Mouse (Mus musculus) G1E (cell line): Measurements from ENCODE around the gene Rdh5. TPM values are rescaled to one million over a fixed set of nuclear protein-coding genes. Genes with fewer than 3 reads are reported as not detected.

Experiments
- ATAC-seq: 2 replicates; pipeline ENCODE4 v1.8.0; 2016; ENCODE audit warnings: mild to moderate bottlenecking; ENCODE audit not compliant: insufficient number of reproducible peaks, poor library complexity, low FRiP score, severe bottlenecking; ENCODE audit errors: extremely low read depth
- DNase-seq: peaks from one replicate; pipeline ENCODE4 v3.0.0; 2012; ENCODE audit warnings: low spot score
- H3K27me3 ChIP-seq: 2 replicates; pipeline ENCODE4 v1.6.1; 2012; ENCODE audit warnings: mild to moderate bottlenecking, low read length, inconsistent platforms; ENCODE audit not compliant: insufficient read depth
- H3K36me3 ChIP-seq: replicated peaks from 2 replicates; pipeline ENCODE3; 2012; ENCODE audit warnings: mild to moderate bottlenecking, inconsistent platforms
- H3K4me1 ChIP-seq: 2 replicates; pipeline ENCODE4 v1.6.1; 2012; ENCODE audit warnings: low read depth, low read length, inconsistent platforms, mixed read lengths; ENCODE audit not compliant: insufficient read depth
- H3K4me3 ChIP-seq: 2 replicates; pipeline ENCODE4 v1.5.1; 2012; ENCODE audit warnings: low read depth, mild to moderate bottlenecking, inconsistent platforms, low read length, moderate library complexity, mixed read lengths
- H3K9me3 ChIP-seq: replicated peaks from 2 replicates; pipeline ENCODE4 v1.6.1; 2012; ENCODE audit warnings: inconsistent platforms
- CTCF ChIP-seq: IDR thresholded peaks from 2 replicates; pipeline ENCODE4 v1.5.1; 2012; ENCODE audit warnings: low read depth, low read length, inconsistent platforms, mixed read lengths
- GATA1 ChIP-seq: IDR thresholded peaks from 2 replicates; pipeline ENCODE4 v1.6.1; 2012; ENCODE audit warnings: borderline replicate concordance, low read length, inconsistent platforms, mixed read lengths
- GATA2 ChIP-seq: IDR thresholded peaks from 2 replicates; pipeline ENCODE4 v1.6.1; 2012; ENCODE audit warnings: low read depth, low read length, inconsistent platforms, borderline replicate concordance
- POLR2AphosphoS5 ChIP-seq: IDR thresholded peaks from 2 replicates; pipeline ENCODE4 v1.6.1; 2012; ENCODE audit warnings: low read depth, low read length, inconsistent platforms; ENCODE audit not compliant: insufficient replicate concordance
- TAL1 ChIP-seq: conservative IDR thresholded peaks from 2 replicates; pipeline ENCODE4 v1.6.1; 2012; ENCODE audit warnings: low read depth, low read length, inconsistent platforms, mixed read lengths
- polyA plus RNA-seq: library from polyadenylated mRNA; stranded (reverse); fragments of >175 nt; gene quantifications from 2 replicates; pipeline ENCODE4 v1.2.3, GENCODE M21; 2012
- total RNA-seq, 2 experiments: library from RNA; stranded (forward) in 1 of 2; stranded (reverse) in 1 of 2; fragments of 200-1000 nt in 1 of 2; fragments of >200 nt in 1 of 2; fragmentation: Nextera tagmentation in 1 of 2; gene quantifications; 2 replicates each; pipeline ENCODE4 v1.2.3; 2014 to 2017

Gene Rdh5
- total and polyA plus RNA-seq, 3 experiments = 1.2 to 7.1 (median 2.6) TPM

GRCm38 (mm10) chr10:128960142-128960541, 37.5 kb upstream of the Rdh5 start:
- DNase-seq = no peak
- peaks cover 19% of the 10 kb centered on the region for H3K27me3 ChIP-seq
- no peaks in the 10 kb centered on the region for H3K36me3 ChIP-seq
- TF ChIP-seq GATA1 (no peak), TAL1 (no peak), CTCF (no peak), GATA2 (no peak), POLR2AphosphoS5 (no peak)
- no peak for ATAC-seq
- H3K4me3 ChIP-seq = no peak overlapping the region
- no peaks in the 10 kb centered on the region for H3K4me1 ChIP-seq
- H3K9me3 ChIP-seq = no peaks in the 10 kb centered on the region

GRCm38 (mm10) chr10:128958340-128958739, 35.7 kb upstream of the Rdh5 start:
- TF ChIP-seq TAL1 = no peak
- TF ChIP-seq CTCF = no peak
- no peak for TF ChIP-seq GATA1
- no peak for TF ChIP-seq GATA2
- TF ChIP-seq POLR2AphosphoS5 = no peak
- Histone ChIP-seq H3K4me3 (no peak overlapping the region), H3K9me3 (no peaks in the 10 kb centered on the region), H3K36me3 (no peaks in the 10 kb centered on the region), H3K4me1 (no peaks in the 10 kb centered on the region), H3K27me3 (peaks cover 25% of the 10 kb centered on the region)
- ATAC-seq (no peak), DNase-seq (no peak)

DNA sequence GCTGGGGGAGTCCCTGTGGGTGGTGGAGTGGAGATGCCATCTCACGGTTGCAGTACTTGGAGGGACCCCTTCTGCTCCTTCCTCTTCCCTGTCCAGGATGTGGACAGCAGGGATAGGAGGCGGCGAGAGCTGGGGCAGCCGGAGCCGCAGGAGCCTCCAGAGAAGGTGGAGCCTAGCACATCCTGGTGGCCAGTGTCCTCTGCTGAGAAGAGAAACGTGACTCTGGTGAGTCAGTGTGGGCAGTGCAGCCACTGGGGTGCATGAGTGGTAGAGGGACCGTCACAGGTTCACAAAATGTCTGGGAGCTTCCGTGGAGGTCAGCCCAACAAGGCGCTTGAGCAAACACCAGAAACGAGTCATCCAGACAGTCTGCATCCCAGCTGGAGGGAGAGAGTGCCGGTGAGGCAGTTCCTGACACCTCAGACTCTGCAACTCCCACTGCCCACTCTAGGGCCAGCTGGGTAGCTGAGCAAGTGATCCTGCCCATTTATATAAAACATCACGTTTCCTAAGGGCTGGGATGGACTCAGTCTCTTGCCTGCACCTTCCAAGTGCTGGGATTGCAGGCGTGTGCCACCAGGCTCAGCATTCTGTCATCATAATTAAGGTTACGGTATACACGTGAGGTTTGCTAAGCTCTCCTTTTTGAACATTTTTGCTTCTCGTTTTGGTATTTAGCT, 27.7 kb upstream of the Rdh5 start:
- Histone ChIP-seq H3K27me3 (peaks cover 11% of the 10 kb centered on the region), H3K4me3 (no peak overlapping the region), H3K9me3 (no peaks in the 10 kb centered on the region), H3K36me3 (no peaks in the 10 kb centered on the region), H3K4me1 (no peaks in the 10 kb centered on the region)
- DNase-seq (no peak), ATAC-seq (no peak)
- TF ChIP-seq GATA1 (no peak), TAL1 (no peak)

GRCm38 (mm10) chr10:128947496-128947895, 24.8 kb upstream of the Rdh5 start:
- ATAC-seq = no peak

GRCm38 (mm10) chr10:128945675-128946074, 23.0 kb upstream of the Rdh5 start:
- Histone ChIP-seq H3K9me3 (no peaks in the 10 kb centered on the region), H3K27me3 (peaks cover 10% of the 10 kb centered on the region), H3K36me3 (no peaks in the 10 kb centered on the region), H3K4me1 (no peaks in the 10 kb centered on the region), H3K4me3 (no peak overlapping the region)
- DNase-seq (no peak), ATAC-seq (no peak)
- TF ChIP-seq GATA2 (no peak), CTCF (peak; percentile 75)

More at GRCm38 (mm10) chr10:128947496-128947895, 24.8 kb upstream of the Rdh5 start:
- Histone ChIP-seq H3K9me3 (no peaks in the 10 kb centered on the region), H3K4me3 (no peak overlapping the region), H3K36me3 (no peaks in the 10 kb centered on the region), H3K4me1 (no peaks in the 10 kb centered on the region), H3K27me3 (peaks cover 3% of the 10 kb centered on the region)
- TF ChIP-seq GATA2 (no peak), CTCF (no peak), GATA1 (no peak), POLR2AphosphoS5 (no peak), TAL1 (no peak)
- DNase-seq = no peak

DNA sequence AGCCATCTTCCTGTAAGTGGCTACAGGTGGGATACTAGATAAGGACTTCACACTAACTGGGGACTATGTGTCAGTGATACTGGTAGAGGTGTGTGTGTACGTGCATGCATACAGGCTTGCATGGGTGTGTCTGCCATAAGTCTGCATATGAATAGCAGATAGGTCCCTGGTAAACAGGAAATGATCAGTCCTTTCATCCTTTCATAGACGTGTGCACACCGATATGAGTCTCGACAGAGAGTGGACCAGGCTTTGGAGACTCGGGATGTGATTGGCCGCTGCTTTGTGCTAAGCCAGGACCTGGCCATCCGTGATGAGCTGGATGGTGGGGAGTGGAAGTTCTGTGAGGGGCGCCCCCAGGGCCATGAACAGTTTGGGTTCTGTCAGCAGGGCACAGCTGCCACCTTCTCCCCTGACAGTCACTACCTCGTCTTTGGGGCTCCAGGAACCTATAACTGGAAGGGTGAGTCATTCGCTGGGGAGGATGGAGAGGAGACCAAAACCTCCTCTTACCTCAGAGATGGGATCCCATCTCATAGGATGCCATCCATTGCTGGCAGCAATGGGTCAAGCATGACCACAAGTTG, 17.9 kb upstream of the Rdh5 start:
- ATAC-seq (no peak), DNase-seq (no peak)
- TF ChIP-seq GATA1 (no peak), GATA2 (no peak), CTCF (no peak), TAL1 (no peak), POLR2AphosphoS5 (no peak)
- Histone ChIP-seq H3K4me1 (no peaks in the 10 kb centered on the region; the same call in 1 of the 2 replicates), H3K4me3 (no peak overlapping the region), H3K36me3 (no peaks in the 10 kb centered on the region), H3K27me3 (peaks cover 24% of the 10 kb centered on the region), H3K9me3 (no peaks in the 10 kb centered on the region)

- H3K9me3 ChIP-seq = no peaks in the 10 kb centered on the region
- H3K4me3 ChIP-seq = no peak overlapping the region
- no peaks in the 10 kb centered on the region; the same call in 1 of the 2 replicates for H3K4me1 ChIP-seq
- H3K36me3 ChIP-seq = no peaks in the 10 kb centered on the region
- H3K27me3 ChIP-seq = peaks cover 38% of the 10 kb centered on the region
- no peak for DNase-seq
- TF ChIP-seq POLR2AphosphoS5 (no peak), GATA1 (no peak), TAL1 (no peak), GATA2 (no peak), CTCF (no peak)
- ATAC-seq = no peak
These were observed 16.3 kb upstream of the Rdh5 start for GRCm38 (mm10) chr10:128938974-128939373.
